Mouse (Mus musculus): Measurements from ENCODE around the gene Olfr44. TPM values are rescaled to one million over a fixed set of nuclear protein-coding genes. Genes with fewer than 3 reads are reported as not detected.

The Olfr44 gene
- total and polyA plus RNA-seq, 3 experiments, result 0.05 TPM; not detected in 2

- Histone ChIP-seq H3K36me3 (replicated peaks) (no peaks in the 10 kb centered on the region), H3K4me1 (ENCODE audit: insufficient read depth, low read depth, low read length) (no peaks in the 10 kb centered on the region), H3K9me3 (replicated peaks) (no peaks in the 10 kb centered on the region), H3K27me3 (ENCODE audit: insufficient read depth, low read length) (no peaks in the 10 kb centered on the region), H3K4me3 (ENCODE audit: low read depth, low read length) (no peak within 1 kb of the TSS)
- DNase-seq (ENCODE audit: low spot score), result no peak
- TF ChIP-seq GATA2 (IDR thresholded peaks at IDR 0.05; ENCODE audit: borderline replicate concordance, low read depth, low read length) (no peak), POLR2AphosphoS5 (IDR thresholded peaks at IDR 0.05; ENCODE audit: insufficient replicate concordance, low read depth, low read length) (no peak), CTCF (IDR thresholded peaks at IDR 0.05; ENCODE audit: low read depth, low read length) (no peak), TAL1 (conservative IDR thresholded peaks at IDR 0.05; ENCODE audit: low read depth, low read length) (no peak), GATA1 (IDR thresholded peaks at IDR 0.05; ENCODE audit: borderline replicate concordance, low read length) (no peak)
- no peak for ATAC-seq (ENCODE audit: extremely low read depth, insufficient number of reproducible peaks, low FRiP score, poor library complexity, severe bottlenecking)
Measured at GRCm38 (mm10) chr9:39471844-39472243, 22.0 kb downstream of the Olfr44 start, which contains the start of gene Olfr955. Gene Olfr955 (minus strand): TSS chr9:39471944.

DNA sequence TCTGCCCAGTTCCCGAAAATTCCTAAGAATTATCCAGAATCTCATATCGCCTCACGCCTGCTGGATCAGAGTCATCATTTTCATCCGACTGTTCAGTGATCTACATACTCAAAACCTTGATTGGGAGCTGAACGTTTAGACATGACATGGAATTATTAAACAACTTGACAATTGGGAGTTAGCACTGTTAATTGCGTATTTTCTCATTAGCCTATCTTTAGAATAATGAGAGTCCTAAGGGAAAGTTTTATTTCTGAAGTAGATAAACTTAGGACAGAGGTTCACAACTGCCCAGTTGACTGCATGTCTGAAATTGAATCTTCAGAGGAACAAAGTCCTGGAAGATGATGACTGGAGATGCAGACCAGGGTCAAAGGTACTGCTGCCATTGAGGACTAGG, 37.4 kb downstream of the Olfr44 start, which contains the start of gene Olfr954:
Olfr954 (plus strand) TSS at position 301 of the 400 bp plus-strand sequence.
- DNase-seq (ENCODE audit: low spot score) (no peak), ATAC-seq (ENCODE audit: extremely low read depth, insufficient number of reproducible peaks, low FRiP score, poor library complexity, severe bottlenecking) (no peak)
- Histone ChIP-seq H3K4me3 (ENCODE audit: low read depth, low read length) (no peak within 1 kb of the TSS), H3K36me3 (replicated peaks) (no peaks in the 10 kb centered on the region), H3K4me1 (ENCODE audit: insufficient read depth, low read depth, low read length) (no peaks in the 10 kb centered on the region), H3K9me3 (replicated peaks) (no peaks in the 10 kb centered on the region), H3K27me3 (ENCODE audit: insufficient read depth, low read length) (no peaks in the 10 kb centered on the region)
- TF ChIP-seq CTCF (IDR thresholded peaks at IDR 0.05; ENCODE audit: low read depth, low read length) (no peak), POLR2AphosphoS5 (IDR thresholded peaks at IDR 0.05; ENCODE audit: insufficient replicate concordance, low read depth, low read length) (no peak), GATA2 (IDR thresholded peaks at IDR 0.05; ENCODE audit: borderline replicate concordance, low read depth, low read length) (no peak), GATA1 (IDR thresholded peaks at IDR 0.05; ENCODE audit: borderline replicate concordance, low read length) (no peak), TAL1 (conservative IDR thresholded peaks at IDR 0.05; ENCODE audit: low read depth, low read length) (no peak)

Other genes with a start within 250 kb of the Olfr44 start
- gene Olfr1537, start 244.0 kb downstream of the Olfr44 start, total RNA-seq (2014; fragmentation: Nextera tagmentation), result not detected in 2 replicates
- 0.11 and 0.12 TPM in 2 replicates for gene Olfr1537, start 244.0 kb downstream of the Olfr44 start, total RNA-seq (2017)
- gene Olfr1537, start 244.0 kb downstream of the Olfr44 start, polyA plus RNA-seq (2012), result not detected in 2 replicates
- gene Olfr945, start 217.2 kb downstream of the Olfr44 start, total RNA-seq (2014; fragmentation: Nextera tagmentation), result not detected in 2 replicates
- gene Olfr945, start 217.2 kb downstream of the Olfr44 start, total RNA-seq (2017), result 0.06 TPM in 1 of 2 replicates, not detected in the other
- not detected in 2 replicates for gene Olfr945, start 217.2 kb downstream of the Olfr44 start, polyA plus RNA-seq (2012)
- not detected in 2 replicates for gene Olfr948, start 167.9 kb downstream of the Olfr44 start, total RNA-seq (2014; fragmentation: Nextera tagmentation)
- under 0.01 and 0.06 TPM in 2 replicates for gene Olfr948, start 167.9 kb downstream of the Olfr44 start, total RNA-seq (2017)
- gene Olfr948, start 167.9 kb downstream of the Olfr44 start, polyA plus RNA-seq (2012), result not detected in 2 replicates
- not detected in 2 replicates for gene Olfr951, start 106.6 kb downstream of the Olfr44 start, total RNA-seq (2014; fragmentation: Nextera tagmentation)
- gene Olfr951, start 106.6 kb downstream of the Olfr44 start, total RNA-seq (2017), result 0.22 TPM in 1 of 2 replicates, not detected in the other
- gene Olfr951, start 106.6 kb downstream of the Olfr44 start, polyA plus RNA-seq (2012), result not detected in 2 replicates
- gene Olfr952, start 66.8 kb downstream of the Olfr44 start, total RNA-seq (2014; fragmentation: Nextera tagmentation), result not detected in 2 replicates
- gene Olfr952, start 66.8 kb downstream of the Olfr44 start, total RNA-seq (2017), result not detected in 2 replicates
- gene Olfr952, start 66.8 kb downstream of the Olfr44 start, polyA plus RNA-seq (2012), result not detected in 2 replicates
- not detected in 2 replicates for gene Olfr954, start 37.3 kb downstream of the Olfr44 start, total RNA-seq (2014; fragmentation: Nextera tagmentation)
- gene Olfr954, start 37.3 kb downstream of the Olfr44 start, total RNA-seq (2017), result 0.06 and 0.11 TPM in 2 replicates
- not detected in 2 replicates for gene Olfr954, start 37.3 kb downstream of the Olfr44 start, polyA plus RNA-seq (2012)
- not detected in 2 replicates for gene Olfr955, start 22.1 kb downstream of the Olfr44 start, total RNA-seq (2014; fragmentation: Nextera tagmentation)
- 0.17 TPM in 1 of 2 replicates, not detected in the other for gene Olfr955, start 22.1 kb downstream of the Olfr44 start, total RNA-seq (2017)
- not detected in 2 replicates for gene Olfr955, start 22.1 kb downstream of the Olfr44 start, polyA plus RNA-seq (2012)
- gene Olfr957, start 21.8 kb upstream of the Olfr44 start, total RNA-seq (2014; fragmentation: Nextera tagmentation), result not detected in 2 replicates
- gene Olfr957, start 21.8 kb upstream of the Olfr44 start, total RNA-seq (2017), result 0.22 TPM in 1 of 2 replicates, not detected in the other
- not detected in 2 replicates for gene Olfr957, start 21.8 kb upstream of the Olfr44 start, polyA plus RNA-seq (2012)
- gene Olfr958, start 60.1 kb upstream of the Olfr44 start, total RNA-seq (2014; fragmentation: Nextera tagmentation), result not detected in 2 replicates
- gene Olfr958, start 60.1 kb upstream of the Olfr44 start, total RNA-seq (2017), result 0.06 and 0.11 TPM in 2 replicates
- gene Olfr958, start 60.1 kb upstream of the Olfr44 start, polyA plus RNA-seq (2012), result not detected in 2 replicates
- not detected in 2 replicates for gene Olfr959, start 81.6 kb upstream of the Olfr44 start, total RNA-seq (2014; fragmentation: Nextera tagmentation)
- 0.05 and 0.23 TPM in 2 replicates for gene Olfr959, start 81.6 kb upstream of the Olfr44 start, total RNA-seq (2017)
- gene Olfr959, start 81.6 kb upstream of the Olfr44 start, polyA plus RNA-seq (2012), result not detected in 2 replicates
- gene AW551984, start 110.4 kb upstream of the Olfr44 start, total RNA-seq (2014; fragmentation: Nextera tagmentation), result not detected in 2 replicates
- gene AW551984, start 110.4 kb upstream of the Olfr44 start, total RNA-seq (2017), result 0.27 TPM in 1 of 2 replicates, not detected in the other
- gene AW551984, start 110.4 kb upstream of the Olfr44 start, polyA plus RNA-seq (2012), result not detected in 2 replicates
- not detected in 2 replicates for gene Olfr148, start 116.7 kb upstream of the Olfr44 start, total RNA-seq (2014; fragmentation: Nextera tagmentation)
- 0.12 TPM in 1 of 2 replicates, not detected in the other for gene Olfr148, start 116.7 kb upstream of the Olfr44 start, total RNA-seq (2017)
- gene Olfr148, start 116.7 kb upstream of the Olfr44 start, polyA plus RNA-seq (2012), result not detected in 2 replicates
- gene Olfr960, start 127.4 kb upstream of the Olfr44 start, total RNA-seq (2014; fragmentation: Nextera tagmentation), result not detected in 2 replicates
- gene Olfr960, start 127.4 kb upstream of the Olfr44 start, total RNA-seq (2017), result 0.49 TPM in 1 of 2 replicates, not detected in the other
- gene Olfr960, start 127.4 kb upstream of the Olfr44 start, polyA plus RNA-seq (2012), result not detected in 2 replicates
- not detected in 2 replicates for gene Olfr961, start 151.1 kb upstream of the Olfr44 start, total RNA-seq (2014; fragmentation: Nextera tagmentation)
- gene Olfr961, start 151.1 kb upstream of the Olfr44 start, total RNA-seq (2017), result 0.11 and 0.12 TPM in 2 replicates
- gene Olfr961, start 151.1 kb upstream of the Olfr44 start, polyA plus RNA-seq (2012), result not detected in 2 replicates
- gene Olfr963, start 173.2 kb upstream of the Olfr44 start, total RNA-seq (2014; fragmentation: Nextera tagmentation), result not detected in 2 replicates
- 0.06 TPM in 1 of 2 replicates, not detected in the other for gene Olfr963, start 173.2 kb upstream of the Olfr44 start, total RNA-seq (2017)
- gene Olfr963, start 173.2 kb upstream of the Olfr44 start, polyA plus RNA-seq (2012), result not detected in 2 replicates
- gene Olfr149, start 213.1 kb upstream of the Olfr44 start, total RNA-seq (2014; fragmentation: Nextera tagmentation), result not detected in 2 replicates
- gene Olfr149, start 213.1 kb upstream of the Olfr44 start, total RNA-seq (2017), result 0.17 TPM in 1 of 2 replicates, not detected in the other
- not detected in 2 replicates for gene Olfr149, start 213.1 kb upstream of the Olfr44 start, polyA plus RNA-seq (2012)
- gene Olfr965, start 217.4 kb upstream of the Olfr44 start, total RNA-seq (2014; fragmentation: Nextera tagmentation), result not detected in 2 replicates
- gene Olfr965, start 217.4 kb upstream of the Olfr44 start, total RNA-seq (2017), result 0.23 TPM in 1 of 2 replicates, not detected in the other
- gene Olfr965, start 217.4 kb upstream of the Olfr44 start, polyA plus RNA-seq (2012), result not detected in 2 replicates
- gene Olfr150, start 237.0 kb upstream of the Olfr44 start, total RNA-seq (2014; fragmentation: Nextera tagmentation), result not detected in 2 replicates
- gene Olfr150, start 237.0 kb upstream of the Olfr44 start, total RNA-seq (2017), result 0.11 TPM in 1 of 2 replicates, not detected in the other
- gene Olfr150, start 237.0 kb upstream of the Olfr44 start, polyA plus RNA-seq (2012), result not detected in 2 replicates

Measured in G1E (cell line).